Mouse (Mus musculus) spleen, postnatal 36 days (tissue): Measurements from ENCODE around the gene Nrg4.
"Not testable (repeated sequence)": the region's sequence is repeated elsewhere in the genome, so short reads cannot be mapped to it uniquely, and the experiment has no call there.

Source experiments
- DNase-seq, 2 experiments: peaks; one replicate each; pipeline ENCODE4 v3.0.0; 2022; ENCODE audit warnings: low spot score in 2 of 2, mixed read lengths in 1 of 2

Nrg4 gene

DNA sequence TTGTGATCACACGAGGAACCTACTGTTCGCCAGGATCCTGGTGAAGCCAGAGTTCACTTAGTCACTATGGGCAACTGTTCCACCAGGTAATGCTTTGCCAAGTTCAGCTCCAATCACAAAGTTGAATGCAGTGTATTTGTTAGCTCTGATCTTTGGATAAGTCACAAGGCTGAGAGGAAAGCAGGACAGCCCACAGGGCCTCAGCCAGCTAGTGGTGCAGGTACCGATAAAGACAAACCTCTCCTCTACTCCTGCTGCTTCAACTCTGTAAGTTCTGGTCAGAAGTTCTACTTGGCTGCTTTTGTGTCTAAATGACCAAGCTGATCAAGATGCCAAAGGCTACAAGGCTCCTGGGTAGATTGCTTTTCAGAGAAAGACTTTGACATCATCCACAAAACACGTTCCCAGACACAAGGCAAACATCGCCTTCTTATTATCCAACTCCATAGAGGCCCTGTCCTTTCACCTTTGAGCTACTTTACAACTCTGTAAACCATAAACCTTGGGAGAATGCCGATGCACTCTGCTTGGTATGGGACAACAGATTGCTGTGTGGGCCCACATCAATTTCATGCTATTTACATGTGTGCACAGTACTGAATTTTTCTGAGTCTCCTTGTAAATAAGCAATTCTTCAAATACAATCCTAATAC lies 75.9 kb downstream of the Nrg4 start:
- DNase-seq: no peak

- DNase-seq: no peak
Measured at GRCm38 (mm10) chr9:55248465-55248864, 78.2 kb downstream of the Nrg4 start.

DNA sequence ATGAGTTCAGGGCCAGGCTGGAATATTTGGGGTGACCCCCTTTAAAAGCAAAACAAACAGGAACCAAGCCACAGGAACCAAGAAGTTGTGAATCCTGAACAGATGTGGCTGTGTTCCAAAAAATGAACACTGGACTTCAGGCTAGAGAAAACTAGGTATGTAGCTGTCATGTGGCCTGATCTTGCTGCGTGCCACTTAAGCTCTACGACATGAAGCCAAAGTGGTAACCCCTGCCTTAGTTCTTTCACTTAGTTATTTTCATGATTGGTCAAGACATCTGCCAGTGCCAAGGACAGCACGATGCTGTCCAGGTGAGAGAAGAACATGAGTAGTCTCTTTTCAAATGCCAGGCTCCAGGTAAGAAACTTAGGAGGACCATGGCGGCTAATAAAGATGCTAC lies 79.7 kb downstream of the Nrg4 start:
- DNase-seq: no peak

- DNase-seq: no peak
Measured at GRCm38 (mm10) chr9:55246440-55246839, 80.2 kb downstream of the Nrg4 start.

GRCm38 (mm10) chr9:55245057-55245750 lies 81.4 kb downstream of the Nrg4 start:
- DNase-seq: not testable (repeated sequence)

DNA sequence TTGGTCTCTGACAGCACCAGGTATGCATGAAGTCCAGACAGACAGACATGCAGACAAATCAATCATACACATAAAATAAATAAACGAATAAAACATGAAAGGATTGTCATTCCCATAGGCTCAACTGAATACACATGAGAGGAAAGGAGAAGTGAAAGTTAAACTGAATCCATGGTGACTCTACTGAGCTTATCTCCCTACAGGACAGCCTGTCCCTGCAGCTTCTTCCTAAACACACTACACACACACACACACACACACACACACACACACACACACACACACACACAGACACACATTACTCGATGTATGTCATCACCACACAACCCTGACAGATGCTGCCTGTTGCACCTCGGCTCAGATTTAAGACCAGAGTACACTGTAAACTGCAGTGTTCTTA lies 82.6 kb downstream of the Nrg4 start:
- DNase-seq: no peak

DNA sequence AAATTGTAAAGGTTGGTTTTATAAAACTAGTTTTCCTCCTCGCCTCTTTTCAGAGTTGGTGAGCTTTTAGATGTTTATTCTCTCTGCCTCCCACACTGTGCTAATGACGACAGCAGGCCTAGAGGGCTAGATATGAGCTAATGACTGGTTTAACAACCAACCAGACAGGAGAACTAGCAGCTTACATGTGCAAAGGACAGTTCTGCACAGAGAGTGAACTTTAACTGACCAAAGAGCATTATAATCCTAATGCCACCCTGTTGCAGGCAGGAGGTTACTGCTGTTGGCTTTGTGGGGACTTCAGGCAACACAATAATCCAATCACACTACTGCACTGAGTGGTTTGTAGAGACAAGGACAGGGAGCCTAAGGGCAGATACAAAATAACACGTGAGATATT lies 83.4 kb downstream of the Nrg4 start:
- DNase-seq: no peak

DNA sequence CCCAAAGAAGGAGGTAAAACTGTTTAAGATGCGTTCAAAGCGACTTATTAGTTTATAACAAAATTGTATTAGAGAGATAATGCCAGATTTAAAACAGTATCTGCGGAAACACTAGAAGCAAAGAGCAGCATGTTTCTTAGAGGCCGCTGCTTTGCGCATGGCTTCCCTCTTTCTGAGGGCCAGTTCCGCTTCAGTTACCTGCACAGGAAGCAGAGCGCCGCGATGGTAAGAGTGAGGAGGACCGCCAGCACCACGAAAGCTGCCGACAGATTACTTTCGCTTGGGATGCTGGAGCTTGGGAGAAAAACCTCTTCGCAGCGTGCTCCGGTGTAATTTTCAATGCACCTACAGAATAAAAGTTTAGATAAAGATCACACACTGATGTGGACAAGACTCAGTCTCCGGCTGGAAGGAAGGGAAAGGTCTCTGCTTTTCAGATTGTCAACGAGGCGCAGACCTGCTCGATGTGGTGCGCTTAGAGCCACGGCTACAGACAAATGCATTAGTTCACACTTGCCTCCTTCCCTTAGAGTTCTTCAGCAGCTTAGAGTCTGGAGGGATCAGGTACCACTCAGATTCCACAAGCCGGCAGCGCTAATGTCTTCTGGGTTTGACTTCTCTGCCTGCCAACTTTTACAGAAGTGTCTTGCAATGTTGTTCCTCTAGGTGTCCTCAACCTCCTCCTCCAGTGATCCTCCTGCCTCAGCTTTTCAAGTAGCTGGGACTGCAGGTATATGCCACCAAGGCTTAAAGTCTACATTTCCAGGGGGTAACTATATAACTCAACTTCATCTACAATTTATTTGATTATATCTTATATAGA lies 84.6 kb downstream of the Nrg4 start:
- peak; percentile 47 to 50 for DNase-seq

- DNase-seq: no peak
Measured at GRCm38 (mm10) chr9:55240852-55241251, 85.8 kb downstream of the Nrg4 start.

- no peak for DNase-seq
Measured at GRCm38 (mm10) chr9:55236235-55237165, 90.1 kb downstream of the Nrg4 start.

DNA sequence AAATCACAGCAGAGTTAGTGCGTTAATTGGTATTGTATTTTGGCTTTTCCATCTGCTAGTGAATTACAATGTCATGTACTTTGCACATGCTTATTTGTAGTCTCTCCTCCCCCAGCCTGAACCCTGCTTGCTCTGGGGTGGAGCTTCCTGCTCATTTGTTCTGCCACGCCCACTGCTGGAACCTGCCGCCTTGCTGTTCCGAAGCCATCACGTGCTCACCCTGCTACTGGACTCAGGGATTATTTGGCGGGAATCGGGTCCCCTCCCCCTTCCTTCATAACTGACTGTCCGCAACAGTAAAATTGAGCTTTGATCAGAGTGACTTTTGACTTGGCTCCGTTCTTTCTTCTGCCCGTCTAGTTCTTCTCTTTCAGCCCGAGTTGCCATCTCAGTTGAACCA lies 93.6 kb downstream of the Nrg4 start:
- not testable (repeated sequence) for DNase-seq

- DNase-seq: no peak
Measured at GRCm38 (mm10) chr9:55232586-55232985, 94.1 kb downstream of the Nrg4 start.

GRCm38 (mm10) chr9:55232110-55232509 lies 94.5 kb downstream of the Nrg4 start:
- no peak for DNase-seq

DNA sequence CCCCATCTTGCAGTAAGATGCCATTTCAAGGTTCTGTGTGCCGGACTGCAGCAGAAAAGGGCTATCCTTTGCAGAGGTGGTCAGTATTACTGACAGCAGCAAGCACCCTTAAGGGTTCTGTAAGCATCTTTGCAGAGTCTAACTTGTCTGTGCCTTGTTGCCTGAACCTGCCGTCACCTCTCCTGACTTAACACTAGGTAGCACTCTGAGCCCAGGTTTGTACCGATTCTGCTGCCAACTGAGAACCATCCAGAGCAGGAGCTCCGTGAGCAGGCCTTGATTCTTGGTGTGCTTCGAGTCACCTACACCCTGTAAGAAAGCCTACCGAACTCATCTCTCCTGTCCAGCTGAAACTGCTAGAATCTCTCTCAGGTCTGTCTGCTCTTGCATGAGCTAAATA lies 95.1 kb downstream of the Nrg4 start:
- DNase-seq: no peak

- no peak for DNase-seq
Measured at GRCm38 (mm10) chr9:55229010-55229409, 97.6 kb downstream of the Nrg4 start.

DNA sequence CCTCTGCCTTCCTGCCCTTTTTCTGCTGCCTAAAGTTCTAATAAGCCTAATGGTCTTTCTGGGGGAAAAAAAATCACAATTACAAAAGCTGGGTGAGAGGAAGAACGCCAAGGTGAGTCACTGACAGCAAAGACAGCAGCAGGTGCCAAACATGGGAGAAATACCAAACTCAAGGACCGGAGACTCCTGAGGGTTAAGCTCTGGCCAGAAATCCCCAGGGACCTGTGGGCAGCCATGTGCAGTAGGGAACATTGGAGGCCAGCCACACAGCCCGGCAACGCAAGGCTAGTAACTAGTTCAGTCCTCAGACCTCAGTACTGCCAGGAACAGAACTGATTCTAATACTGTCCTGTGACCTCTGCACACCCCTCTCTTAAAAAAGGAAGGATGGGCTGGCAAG lies 98.5 kb downstream of the Nrg4 start:
- no peak for DNase-seq

DNA sequence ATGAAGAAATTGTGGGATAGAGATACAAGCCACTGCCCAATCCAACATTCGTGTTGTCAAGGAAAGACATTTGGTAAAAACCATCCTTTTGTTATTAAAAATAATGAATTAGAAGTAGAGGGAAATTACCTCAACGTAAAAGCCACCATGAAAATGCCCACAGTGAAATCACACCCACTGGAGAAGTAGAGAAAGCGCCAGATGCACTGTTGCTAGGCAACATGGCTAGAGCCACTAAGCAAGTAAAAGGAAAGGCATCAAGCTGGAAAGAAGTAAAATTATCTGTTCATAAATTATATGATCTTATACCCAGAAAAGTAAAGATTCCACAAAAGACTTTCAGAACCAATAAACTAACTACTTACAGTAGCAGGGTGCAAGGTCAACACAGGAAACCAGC lies 100.4 kb downstream of the Nrg4 start:
- DNase-seq: no peak

DNA sequence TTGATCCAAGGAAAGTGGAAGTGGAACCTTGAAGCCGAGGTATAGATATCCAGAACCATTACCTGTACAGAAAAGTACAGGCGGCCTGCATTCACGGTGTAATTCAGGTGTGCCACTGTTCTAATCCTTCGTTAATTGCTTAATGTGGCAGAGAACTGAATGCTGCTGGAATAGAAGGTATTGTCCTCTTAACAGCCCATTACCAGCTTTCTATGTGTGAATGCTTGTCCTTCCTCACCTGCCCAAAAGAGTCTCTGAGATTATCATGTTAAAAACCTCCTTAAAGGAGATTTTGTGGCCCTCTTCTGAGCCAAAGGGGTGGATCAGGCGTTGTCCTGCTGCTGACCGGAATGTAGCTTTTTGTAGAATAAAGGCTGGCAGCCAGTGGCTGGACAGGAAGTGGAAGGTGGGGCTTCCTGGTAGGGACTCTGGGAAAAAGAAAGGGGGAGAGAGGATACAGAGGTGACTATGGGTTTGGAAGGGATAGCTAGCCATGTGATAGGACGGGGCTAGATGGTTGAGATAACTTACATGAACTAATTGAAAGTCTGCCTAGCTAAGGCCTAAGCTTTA lies 101.4 kb downstream of the Nrg4 start:
- no peak for DNase-seq

- DNase-seq: no peak
Measured at GRCm38 (mm10) chr9:55217381-55217780, 109.3 kb downstream of the Nrg4 start.

DNA sequence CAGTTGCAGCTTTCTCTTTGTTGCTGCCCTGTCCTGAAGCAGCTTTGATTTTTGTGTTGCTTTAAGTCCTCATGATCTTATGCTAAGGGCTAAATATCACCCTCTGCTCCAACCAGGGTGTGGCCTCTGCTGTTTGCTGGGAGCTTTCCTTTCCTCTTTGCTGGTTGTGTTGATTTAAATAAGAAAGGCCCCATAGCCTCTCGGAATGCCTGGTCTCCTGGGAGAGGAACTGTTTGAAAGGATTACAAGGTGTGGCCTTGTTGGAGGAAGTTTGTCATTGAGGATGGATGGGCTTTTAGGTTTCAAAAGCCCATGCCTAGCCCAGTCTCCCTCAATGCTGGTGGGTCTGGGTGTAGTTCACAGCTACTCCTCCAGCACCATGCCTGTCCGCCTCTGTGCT lies 110.6 kb downstream of the Nrg4 start:
- no peak for DNase-seq

DNA sequence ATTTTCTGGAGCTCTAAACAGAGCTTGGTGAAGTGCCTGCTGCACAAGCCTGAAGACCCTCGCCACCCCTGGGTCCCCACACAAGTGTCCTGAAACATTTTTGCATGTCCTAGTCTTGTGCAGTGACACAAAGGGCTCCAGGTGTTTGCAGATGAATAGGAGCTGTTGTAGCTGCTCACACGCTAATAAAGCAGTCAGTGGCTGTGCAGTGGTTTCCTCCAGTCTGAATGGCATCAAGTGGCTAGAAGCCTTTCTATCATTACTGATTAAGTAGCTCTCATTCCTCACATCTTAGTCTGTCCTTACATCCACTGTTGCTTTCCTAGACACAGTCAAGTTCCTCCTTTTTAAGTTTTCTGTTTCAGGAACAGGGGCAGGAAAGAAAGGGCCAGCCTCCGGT lies 111.0 kb downstream of the Nrg4 start:
- no peak for DNase-seq
